ENCODE assay signal across 8 mouse cellular contexts in the genomic region with DNA sequence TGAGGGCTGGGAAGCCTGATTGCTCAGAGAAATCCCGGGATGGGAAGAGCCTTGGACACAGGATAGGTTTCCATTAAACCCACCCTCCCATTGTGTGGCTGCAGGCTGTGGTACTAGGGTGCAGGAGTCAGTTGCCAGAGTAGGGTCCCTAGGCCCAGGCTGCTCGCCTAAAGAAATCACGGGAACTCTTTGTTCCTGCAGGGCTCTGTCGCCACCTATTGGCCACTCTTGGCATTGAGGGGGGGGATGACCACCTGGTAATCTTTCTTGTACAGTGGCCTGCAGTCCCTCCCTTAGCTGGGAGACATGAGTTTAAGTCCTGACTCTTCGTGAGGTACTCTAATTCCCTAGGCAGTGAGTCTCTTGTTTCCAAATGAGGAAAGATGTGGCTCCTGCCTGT.
DNase-seq lines count a peak whose midpoint lies in the region; ATAC-seq and TF ChIP-seq lines count a peak whose summit lies in the region.

No protein-coding gene starts in this region.

- H3K4me1 ChIP-seq in testis, adult 2 months (ENCODE audit: control insufficient read depth, insufficient read depth, low read length), result no peaks in the 10 kb centered on the region
- no peaks in the 10 kb centered on the region for H3K4me1 ChIP-seq in forebrain, embryonic 15.5 days
- H3K4me1 ChIP-seq in liver, adult 2 months (ENCODE audit: control insufficient read depth, insufficient read depth, low read length), result no peaks in the 10 kb centered on the region
- H3K4me1 ChIP-seq in olfactory bulb, adult 2 months (ENCODE audit: control insufficient read depth, insufficient read depth, low read length), result no peaks in the 10 kb centered on the region

- no peak overlapping the region for H3K4me3 ChIP-seq in testis, adult 2 months (ENCODE audit: control insufficient read depth, low read depth, low read length)
- no peak overlapping the region for H3K4me3 ChIP-seq in forebrain, embryonic 15.5 days
- no peak overlapping the region for H3K4me3 ChIP-seq in liver, adult 2 months (ENCODE audit: insufficient read depth, low read depth, low read length)
- no peak overlapping the region for H3K4me3 ChIP-seq in olfactory bulb, adult 2 months (ENCODE audit: insufficient read depth, low read depth, low read length)

- no peaks in the 10 kb centered on the region for H3K36me3 ChIP-seq in testis, adult 2 months (ENCODE audit: control insufficient read depth, insufficient read depth, low read length)
- H3K36me3 ChIP-seq in forebrain, embryonic 15.5 days, result no peaks in the 10 kb centered on the region
- no peaks in the 10 kb centered on the region for H3K36me3 ChIP-seq in liver, adult 2 months (ENCODE audit: control insufficient read depth, insufficient read depth, low read length)

- H3K27ac ChIP-seq in testis, adult 2 months (ENCODE audit: control insufficient read depth, insufficient read depth, low read depth, low read length), result 0 out of 2 replicates have a peak overlapping the region, but pooled peaks have one; percentile 6
- H3K27ac ChIP-seq in forebrain, embryonic 15.5 days (replicated peaks), result no peak overlapping the region
- no peak overlapping the region for H3K27ac ChIP-seq in liver, adult 2 months (replicated peaks; ENCODE audit: insufficient read depth, low read depth, low read length)
- H3K27ac ChIP-seq in olfactory bulb, adult 2 months (ENCODE audit: insufficient read depth, low read depth, low read length), result no peak overlapping the region

- TF ChIP-seq POLR2A in testis, adult 2 months (IDR thresholded peaks at IDR 0.05; ENCODE audit: control insufficient read depth, low read depth, low read length), result no peak
- no peak for TF ChIP-seq POLR2A in liver, adult 2 months (IDR thresholded peaks at IDR 0.05; ENCODE audit: extremely low read depth, insufficient read depth, low read length)
- TF ChIP-seq POLR2A in olfactory bulb, adult 2 months (IDR thresholded peaks at IDR 0.05; ENCODE audit: insufficient read depth, low read depth, low read length), result no peak

- WGBS in forebrain, embryonic 15.5 days, result 5% methylated on average over 5 of the region's 5 CpGs
- 27% methylated on average over 5 of the region's 5 CpGs for WGBS in liver, adult 2 months
- 29% methylated on average over 5 of the region's 5 CpGs for WGBS in olfactory bulb, adult 2 months

- peak; percentile 79 for ATAC-seq in forebrain, embryonic 15.5 days (replicated peaks)
- ATAC-seq in activated CD4-positive, CD25-positive, alpha-beta regulatory T cell, adult 4 months, result no peak

- no peaks in the 10 kb centered on the region for H3K27me3 ChIP-seq in testis, adult 2 months (ENCODE audit: control insufficient read depth, insufficient read depth, low read length)
- no peaks in the 10 kb centered on the region for H3K27me3 ChIP-seq in forebrain, embryonic 15.5 days
- no peaks in the 10 kb centered on the region for H3K27me3 ChIP-seq in liver, adult 2 months (ENCODE audit: control insufficient read depth, insufficient read depth, low read length)

- H3K4me2 ChIP-seq in forebrain, embryonic 15.5 days (replicated peaks), result no peak overlapping the region

- H3K79me2 ChIP-seq in liver, adult 2 months (ENCODE audit: control insufficient read depth, insufficient read depth, low read length), result no peaks in the 10 kb centered on the region

- no peak for DNase-seq in testis, postnatal 14 days (ENCODE audit: low spot score)
- DNase-seq in cerebellum, adult 11-12 months, result peak; percentile 28
- DNase-seq in induced T-regulatory cell, adult 2 months (ENCODE audit: low read depth), result peak; percentile 50
- DNase-seq in liver, adult 2 months (ENCODE audit: extremely low read depth, low read depth, low spot score), result peak; percentile 8

- no peaks in the 10 kb centered on the region for H3K9me3 ChIP-seq in forebrain, embryonic 15.5 days

- no peak overlapping the region for H3K9ac ChIP-seq in forebrain, embryonic 15.5 days (replicated peaks)
- no peak overlapping the region for H3K9ac ChIP-seq in liver, adult 2 months (ENCODE audit: low read depth, low read length)

- TF ChIP-seq CTCF in testis, adult 2 months (IDR thresholded peaks at IDR 0.05; ENCODE audit: control insufficient read depth, insufficient read depth, insufficient replicate concordance, low read depth, low read length), result peak; percentile 82
- peak; percentile 81 for TF ChIP-seq CTCF in liver, adult 2 months (IDR thresholded peaks at IDR 0.05; ENCODE audit: low read depth, low read length)
- TF ChIP-seq CTCF in olfactory bulb, adult 2 months (IDR thresholded peaks at IDR 0.05; ENCODE audit: insufficient read depth, low read depth, low read length), result peak; percentile 56
